Mouse (Mus musculus) kidney, embryonic 15.5 days (tissue): ENCODE data around the gene Slc25a39. TPM values are rescaled to one million over a fixed set of nuclear protein-coding genes. Genes with fewer than 3 reads are reported as not detected.
A peak's percentile ranks its signal among the peaks of the same experiment; 100 is the strongest.

Experiments
- ATAC-seq: fragments of 200-750 bp; cut with Nextera tagmentation; replicated peaks from 2 replicates; pipeline ENCODE4 v1.8.0; 2017; ENCODE audit warnings: moderate TSS enrichment; ENCODE audit not compliant: low FRiP score
- H3K27ac ChIP-seq: fragments of 300-500 bp; sonication (generic); 2 replicates; pipeline ENCODE4 v1.5.1; 2015; ENCODE audit warnings: mild to moderate bottlenecking, inconsistent platforms
- H3K27me3 ChIP-seq: fragments of 300-500 bp; sonication (generic); 2 replicates; pipeline ENCODE4 v1.6.1; 2015; ENCODE audit warnings: inconsistent platforms
- H3K36me3 ChIP-seq: fragments of 300-500 bp; sonication (generic); 2 replicates; pipeline ENCODE4 v1.6.1; 2015; ENCODE audit warnings: inconsistent platforms
- H3K4me1 ChIP-seq: fragments of 300-500 bp; sonication (generic); 2 replicates; pipeline ENCODE4 v1.6.1; 2015; ENCODE audit warnings: inconsistent platforms
- H3K4me2 ChIP-seq: fragments of 300-500 bp; sonication (generic); 2 replicates; pipeline ENCODE4 v1.6.1; 2015; ENCODE audit warnings: moderate library complexity, mild to moderate bottlenecking, inconsistent platforms
- H3K4me3 ChIP-seq: fragments of 300-500 bp; sonication (generic); replicated peaks from 2 replicates; pipeline ENCODE4 v1.5.1; 2015; ENCODE audit warnings: mild to moderate bottlenecking, inconsistent platforms
- H3K9ac ChIP-seq: fragments of 300-500 bp; sonication (generic); 2 replicates; pipeline ENCODE4 v1.6.1; 2015; ENCODE audit warnings: mild to moderate bottlenecking, inconsistent platforms
- H3K9me3 ChIP-seq: fragments of 300-500 bp; sonication (generic); replicated peaks from 2 replicates; pipeline ENCODE4 v1.6.1; 2016; ENCODE audit warnings: inconsistent platforms
- WGBS: fragments of 180-500 bp; shearing (Covaris S2); methylation state at CpG from one replicate; pipeline ENCODE4 v1.1.7; 2015; ENCODE audit warnings: mixed read lengths; 5-methylcytosine and 5-hydroxymethylcytosine counted together
- polyA plus RNA-seq: library from polyadenylated mRNA; unstranded; fragments of >200 nt; fragmentation: Nextera tagmentation; extraction: Ambion mirVana; gene quantifications from 2 replicates; pipeline ENCODE4 v1.2.1, GENCODE M21; 2015

Gene Slc25a39
- polyA plus RNA-seq, 1 experiment from 2014 or later = 298 TPM

- Histone ChIP-seq H3K27me3 (no peaks in the 10 kb centered on the region), H3K4me2 (no peak overlapping the region), H3K4me3 (no peak overlapping the region), H3K9me3 (no peaks in the 10 kb centered on the region), H3K4me1 (0 out of 2 replicates have a peak, but pooled peaks cover 3% of the 10 kb centered on the region), H3K27ac (no peak overlapping the region), H3K9ac (no peak overlapping the region), H3K36me3 (no peaks in the 10 kb centered on the region)
- WGBS = 52% methylated on average over 4 of the region's 4 CpGs
- no peak for ATAC-seq
These were observed 22.7 kb downstream of the Slc25a39 start for GRCm38 (mm10) chr11:102385075-102385474.

- no peak for ATAC-seq
- H3K9ac ChIP-seq = no peak overlapping the region
- H3K36me3 ChIP-seq = no peaks in the 10 kb centered on the region
- H3K4me2 ChIP-seq = no peak overlapping the region
- no peak overlapping the region for H3K27ac ChIP-seq
- no peaks in the 10 kb centered on the region for H3K9me3 ChIP-seq
- 0 out of 2 replicates have a peak, but pooled peaks cover 3% of the 10 kb centered on the region for H3K4me1 ChIP-seq
- no peaks in the 10 kb centered on the region for H3K27me3 ChIP-seq
- 66% methylated on average over 2 of the region's 2 CpGs for WGBS
- no peak overlapping the region for H3K4me3 ChIP-seq
These were observed 23.3 kb downstream of the Slc25a39 start for GRCm38 (mm10) chr11:102384418-102384817.

GRCm38 (mm10) chr11:102383365-102384136, 24.2 kb downstream of the Slc25a39 start:
- WGBS = 94% methylated on average over 1 of the region's 1 CpGs
- H3K9ac ChIP-seq = no peak overlapping the region

GRCm38 (mm10) chr11:102382794-102383193, 25.0 kb downstream of the Slc25a39 start:
- H3K27me3 ChIP-seq = no peaks in the 10 kb centered on the region
- 0 out of 2 replicates have a peak, but pooled peaks cover 4% of the 10 kb centered on the region for H3K9me3 ChIP-seq
- H3K36me3 ChIP-seq = no peaks in the 10 kb centered on the region
- H3K9ac ChIP-seq = no peak overlapping the region
- ATAC-seq = no peak
- WGBS = 88% methylated on average over 3 of the region's 3 CpGs
- H3K4me2 ChIP-seq = no peak overlapping the region
- H3K4me1 ChIP-seq = 0 out of 2 replicates have a peak, but pooled peaks cover 3% of the 10 kb centered on the region
- no peak overlapping the region for H3K27ac ChIP-seq
- H3K4me3 ChIP-seq = no peak overlapping the region

More at GRCm38 (mm10) chr11:102383365-102384136, 24.2 kb downstream of the Slc25a39 start:
- Histone ChIP-seq H3K4me1 (0 out of 2 replicates have a peak, but pooled peaks cover 3% of the 10 kb centered on the region), H3K4me3 (no peak overlapping the region), H3K36me3 (no peaks in the 10 kb centered on the region), H3K4me2 (no peak overlapping the region), H3K27ac (no peak overlapping the region), H3K27me3 (no peaks in the 10 kb centered on the region), H3K9me3 (0 out of 2 replicates have a peak, but pooled peaks cover 3% of the 10 kb centered on the region)
- ATAC-seq = no peak

- H3K4me2 ChIP-seq = no peak overlapping the region
- H3K27me3 ChIP-seq = no peaks in the 10 kb centered on the region
- ATAC-seq = no peak
- no peaks in the 10 kb centered on the region for H3K36me3 ChIP-seq
- whole genome bisulfite sequencing = 47% methylated on average over 4 of the region's 4 CpGs
- H3K9ac ChIP-seq = no peak overlapping the region
- no peak overlapping the region for H3K4me3 ChIP-seq
- H3K4me1 ChIP-seq = peaks cover 5% of the 10 kb centered on the region
- H3K27ac ChIP-seq = no peak overlapping the region
- H3K9me3 ChIP-seq = 0 out of 2 replicates have a peak, but pooled peaks cover 4% of the 10 kb centered on the region
These were observed 26.2 kb downstream of the Slc25a39 start for GRCm38 (mm10) chr11:102381341-102382100.

- H3K9me3 ChIP-seq = 0 out of 2 replicates have a peak, but pooled peaks cover 4% of the 10 kb centered on the region
- no peaks in the 10 kb centered on the region for H3K27me3 ChIP-seq
- H3K4me3 ChIP-seq = no peak overlapping the region
- H3K4me1 ChIP-seq = peaks cover 19% of the 10 kb centered on the region
- no peak overlapping the region for H3K9ac ChIP-seq
- no peak overlapping the region for H3K4me2 ChIP-seq
- WGBS = 72% methylated on average over 5 of the region's 5 CpGs
- H3K27ac ChIP-seq = no peak overlapping the region
- ATAC-seq = no peak
- H3K36me3 ChIP-seq = no peaks in the 10 kb centered on the region
These were observed 27.7 kb downstream of the Slc25a39 start for GRCm38 (mm10) chr11:102380091-102380490.

GRCm38 (mm10) chr11:102377186-102377585, 30.6 kb downstream of the Slc25a39 start:
- Histone ChIP-seq H3K9ac (no peak overlapping the region), H3K36me3 (no peaks in the 10 kb centered on the region), H3K4me3 (no peak overlapping the region), H3K27me3 (peaks cover 13% of the 10 kb centered on the region), H3K4me2 (no peak overlapping the region), H3K9me3 (0 out of 2 replicates have a peak, but pooled peaks cover 4% of the 10 kb centered on the region), H3K4me1 (peaks cover 22% of the 10 kb centered on the region), H3K27ac (no peak overlapping the region)
- WGBS = 65% methylated on average over 12 of the region's 12 CpGs
- ATAC-seq = no peak

GRCm38 (mm10) chr11:102376196-102376835, 31.4 kb downstream of the Slc25a39 start:
- Histone ChIP-seq H3K9ac (peak overlapping the region; percentile 32; the same call in 1 of the 2 replicates), H3K27me3 (peaks cover 16% of the 10 kb centered on the region), H3K4me1 (peaks cover 22% of the 10 kb centered on the region), H3K27ac (0 out of 2 replicates have a peak overlapping the region, but pooled peaks have one; percentile 6), H3K9me3 (0 out of 2 replicates have a peak, but pooled peaks cover 4% of the 10 kb centered on the region), H3K4me3 (peak overlapping the region; percentile 24), H3K4me2 (peak overlapping the region; percentile 58), H3K36me3 (no peaks in the 10 kb centered on the region)
- ATAC-seq = no peak
- 20% methylated on average over 8 of the region's 8 CpGs for WGBS

- 4% methylated on average over 23 of the region's 23 CpGs for WGBS
- peaks cover 16% of the 10 kb centered on the region for H3K27me3 ChIP-seq
- peak overlapping the region; percentile 64 for H3K27ac ChIP-seq
- H3K9ac ChIP-seq = peak overlapping the region; percentile 32; the same call in 1 of the 2 replicates
- H3K9me3 ChIP-seq = 0 out of 2 replicates have a peak, but pooled peaks cover 4% of the 10 kb centered on the region
- no peaks in the 10 kb centered on the region for H3K36me3 ChIP-seq
- H3K4me3 ChIP-seq = peak overlapping the region; percentile 24
- H3K4me2 ChIP-seq = peak overlapping the region; percentile 58
- H3K4me1 ChIP-seq = peaks cover 19% of the 10 kb centered on the region
- peak; percentile 87 for ATAC-seq
These were observed 32.3 kb downstream of the Slc25a39 start for GRCm38 (mm10) chr11:102375196-102376173.

- no peak overlapping the region for H3K9ac ChIP-seq
- peaks cover 16% of the 10 kb centered on the region for H3K27me3 ChIP-seq
- H3K27ac ChIP-seq = no peak overlapping the region
- 0 out of 2 replicates have a peak, but pooled peaks cover 4% of the 10 kb centered on the region for H3K9me3 ChIP-seq
- no peak overlapping the region for H3K4me2 ChIP-seq
- H3K4me3 ChIP-seq = no peak overlapping the region
- peaks cover 22% of the 10 kb centered on the region for H3K4me1 ChIP-seq
- ATAC-seq = no peak
- H3K36me3 ChIP-seq = no peaks in the 10 kb centered on the region
- WGBS = 81% methylated on average over 7 of the region's 7 CpGs
These were observed 33.5 kb downstream of the Slc25a39 start for GRCm38 (mm10) chr11:102374108-102374725.
